Mouse (Mus musculus) spleen, postnatal 4 days (tissue): ENCODE results near the gene Nop2.
A peak's percentile ranks its signal among the peaks of the same experiment; 100 is the strongest.

ENCODE experiments used
- DNase-seq, 2 experiments: peaks; one replicate each; pipeline ENCODE4 v3.0.0; 2022; ENCODE audit warnings: low spot score in 2 of 2

Nop2 gene

DNA sequence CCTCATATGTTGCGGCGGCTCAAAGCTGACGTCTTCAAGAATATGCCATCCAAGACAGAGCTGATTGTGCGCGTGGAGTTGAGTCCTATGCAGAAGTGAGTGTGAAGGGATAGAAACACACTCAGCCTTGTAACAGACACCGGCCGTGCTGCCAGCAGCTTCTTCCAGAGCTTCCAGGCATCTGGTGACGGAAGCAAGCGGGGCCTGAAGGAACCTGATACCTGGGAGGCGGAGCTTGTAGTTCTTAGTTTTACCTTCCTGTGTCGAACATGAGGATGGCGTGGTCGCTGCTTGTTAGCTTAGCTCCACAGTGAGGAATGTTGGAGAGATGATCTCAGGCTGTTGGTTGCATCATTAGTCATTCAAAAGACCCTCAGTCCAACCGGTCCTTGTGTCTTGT lies 22.3 kb upstream of the Nop2 start:
- DNase-seq = no peak

DNA sequence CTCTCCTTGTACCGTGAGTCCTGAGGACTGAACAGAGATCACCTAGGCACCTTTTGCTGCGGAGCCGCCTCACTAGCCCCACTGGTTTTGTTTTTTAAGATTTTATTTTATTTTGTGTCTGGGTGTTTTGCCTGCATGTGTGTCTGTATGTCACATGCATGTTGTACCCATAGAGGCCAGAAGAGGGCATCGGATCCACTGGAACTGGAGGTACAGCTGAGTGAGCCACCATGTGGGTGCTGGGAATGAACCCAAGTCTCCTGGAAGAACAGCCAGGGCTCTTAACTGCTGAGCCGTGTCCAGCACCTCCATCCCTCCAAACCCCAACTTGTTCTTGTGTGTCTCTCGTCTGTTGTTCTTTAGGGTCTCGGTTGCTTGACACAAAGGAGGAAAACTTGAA lies 20.8 kb upstream of the Nop2 start:
- DNase-seq = no peak

DNA sequence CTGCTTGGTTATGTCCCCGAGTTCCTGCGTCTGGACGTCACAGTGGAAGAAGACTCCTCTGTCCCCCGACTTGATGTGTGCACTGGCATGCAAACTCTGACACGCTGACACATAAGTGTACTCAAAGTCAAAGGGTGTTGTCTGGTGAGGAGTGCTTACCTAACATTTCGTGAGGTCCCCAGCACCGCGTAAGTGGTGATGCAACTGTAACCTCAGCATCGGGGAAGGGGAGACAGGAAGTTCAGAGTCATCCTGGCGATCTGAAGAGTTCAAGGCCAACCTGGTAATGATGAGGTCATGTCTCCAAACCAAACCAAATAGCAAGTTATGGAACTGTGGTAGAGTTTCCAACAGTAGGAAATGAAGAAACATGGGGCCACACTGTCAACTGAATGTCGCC lies 19.2 kb upstream of the Nop2 start:
- DNase-seq = no peak

DNA sequence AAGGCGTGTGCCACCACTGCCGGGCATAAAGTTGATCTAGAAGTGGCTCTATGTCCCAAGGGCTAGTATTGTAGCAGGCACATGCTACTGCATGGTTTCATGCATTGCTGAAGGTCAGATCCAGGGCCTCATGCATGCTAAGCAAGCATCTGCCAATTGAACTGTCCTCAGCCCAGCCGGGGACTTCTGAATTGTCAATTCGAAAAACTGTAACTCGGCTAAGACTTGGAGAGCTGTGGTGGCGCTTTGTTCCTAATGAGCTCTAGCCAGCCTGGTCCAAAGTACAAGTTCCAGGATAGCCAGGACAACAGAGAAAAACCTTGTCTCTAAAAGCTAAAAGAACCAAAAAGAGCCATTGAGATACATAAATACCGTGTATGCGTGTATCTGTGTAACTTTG lies 12.3 kb upstream of the Nop2 start:
- no peak for DNase-seq

DNA sequence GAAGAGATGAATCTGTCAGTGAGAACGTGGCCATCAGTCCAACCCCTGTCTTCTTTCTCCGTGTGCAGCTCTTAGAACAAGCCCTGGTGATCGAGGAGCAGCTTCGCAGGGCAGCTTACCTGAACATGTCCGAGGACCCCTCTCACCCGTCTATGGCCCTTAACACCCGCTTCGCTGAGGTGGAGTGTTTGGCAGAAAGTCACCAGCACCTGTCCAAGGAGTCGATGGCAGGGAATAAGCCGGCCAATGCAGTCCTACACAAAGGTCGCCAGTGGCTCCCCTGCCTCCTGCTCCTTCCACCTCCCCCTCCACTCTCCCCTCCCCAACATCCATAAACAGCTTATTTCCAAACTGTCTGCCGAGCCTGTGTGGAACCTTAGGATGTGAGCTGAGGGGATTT lies 3.0 kb upstream of the Nop2 start:
- no peak for DNase-seq

DNA sequence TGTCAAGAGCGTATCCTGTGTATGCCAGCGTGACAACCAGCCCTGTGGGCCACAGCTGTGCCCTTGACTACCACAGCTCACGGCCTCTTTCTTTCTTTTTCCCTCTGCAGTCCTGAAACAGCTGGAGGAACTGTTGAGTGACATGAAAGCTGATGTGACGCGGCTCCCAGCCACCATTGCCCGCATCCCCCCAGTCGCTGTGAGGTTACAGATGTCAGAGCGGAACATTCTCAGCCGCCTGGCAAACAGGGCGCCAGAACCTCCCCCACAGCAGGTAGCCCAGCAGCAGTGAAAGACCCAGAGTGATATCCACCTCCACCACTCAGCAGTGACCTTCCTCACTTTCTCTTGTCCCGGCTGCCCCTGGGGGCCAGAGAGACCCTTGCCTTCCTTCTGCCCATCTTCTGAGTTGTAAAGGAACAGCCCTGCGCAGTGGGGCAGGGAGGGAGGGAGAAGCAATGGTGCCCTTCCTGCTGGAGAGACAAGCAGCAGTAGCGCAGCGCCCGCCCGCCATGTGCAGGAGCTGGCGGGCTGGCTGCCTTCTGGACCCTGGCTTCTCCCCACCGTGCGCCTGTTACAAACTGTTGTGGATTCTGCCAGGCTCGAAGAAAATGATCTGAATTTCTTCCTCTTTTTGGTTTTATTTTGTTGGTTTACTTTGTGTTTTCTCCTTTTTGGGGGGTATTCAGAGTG lies 1.9 kb upstream of the Nop2 start:
- no peak for DNase-seq

DNA sequence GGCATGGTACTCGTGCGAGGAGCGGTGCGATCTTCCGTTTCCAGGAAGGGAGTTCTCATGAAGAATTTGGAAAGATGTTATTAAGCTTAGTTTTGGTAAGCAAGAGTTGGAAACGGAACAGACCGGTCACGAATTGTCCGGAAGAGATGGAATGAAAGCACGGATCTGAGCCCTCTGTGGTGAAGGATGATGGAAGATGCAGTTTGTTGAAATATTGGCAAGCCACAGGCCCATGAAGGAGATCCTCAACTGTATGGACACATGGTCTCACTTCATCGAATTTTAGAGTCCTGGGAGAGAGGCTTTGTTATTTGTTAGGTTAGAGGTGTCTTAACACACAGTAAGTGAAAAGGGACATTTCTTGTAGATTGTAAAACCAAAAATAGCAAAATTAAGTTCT lies 761 bp downstream of the Nop2 start:
- DNase-seq = no peak

DNA sequence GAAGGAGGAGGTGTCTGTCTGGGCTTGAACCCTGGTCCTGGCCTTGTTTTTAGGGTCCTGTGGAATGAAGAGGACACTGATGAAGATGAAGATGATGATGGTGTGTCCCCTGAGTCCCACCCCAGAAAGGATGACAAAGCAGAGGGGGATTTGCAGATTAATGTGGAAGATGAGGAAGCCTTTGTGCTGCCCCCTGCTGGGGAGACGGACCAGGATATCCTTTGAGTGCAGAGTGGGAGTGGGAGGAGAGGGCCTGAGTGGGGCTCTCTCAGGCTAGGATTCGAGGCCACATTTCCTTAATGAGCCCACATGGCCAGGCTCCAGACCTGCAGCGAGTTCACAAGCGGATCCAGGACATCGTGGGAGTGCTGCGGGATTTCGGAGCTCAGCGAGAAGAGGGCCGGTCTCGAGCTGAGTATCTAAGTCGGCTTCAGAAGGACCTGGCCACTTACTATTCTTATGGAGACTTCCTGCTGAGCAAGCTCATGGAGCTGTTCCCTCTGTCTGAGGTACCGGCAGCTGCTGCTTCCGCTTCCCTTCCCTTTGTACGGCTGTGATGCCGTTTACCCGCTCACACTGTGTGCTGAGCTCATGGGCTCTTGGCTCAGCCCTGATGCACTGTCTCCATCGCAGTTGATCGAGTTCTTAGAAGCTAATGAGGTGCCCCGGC lies 5.4 kb downstream of the Nop2 start:
- DNase-seq = peak in 1 of 2 experiments; percentile 77

DNA sequence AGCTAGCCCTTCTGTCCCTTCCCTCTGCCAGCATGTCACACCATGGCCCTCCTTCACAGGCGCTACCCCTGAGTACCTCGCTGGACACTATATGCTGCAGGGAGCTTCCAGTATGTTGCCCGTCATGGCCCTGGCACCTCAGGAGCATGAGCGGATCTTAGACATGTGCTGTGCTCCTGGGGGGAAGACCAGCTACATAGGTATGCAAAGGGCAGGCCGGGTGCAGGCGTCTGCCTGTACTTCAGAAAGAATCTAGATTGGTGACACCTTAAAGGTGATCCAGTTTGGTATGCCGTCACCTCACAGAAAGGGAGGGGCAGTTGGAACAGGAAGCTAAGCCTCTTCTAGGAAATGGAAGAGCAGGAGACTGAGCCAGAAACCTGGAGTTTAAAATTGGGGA lies 8.0 kb downstream of the Nop2 start:
- no peak for DNase-seq

DNA sequence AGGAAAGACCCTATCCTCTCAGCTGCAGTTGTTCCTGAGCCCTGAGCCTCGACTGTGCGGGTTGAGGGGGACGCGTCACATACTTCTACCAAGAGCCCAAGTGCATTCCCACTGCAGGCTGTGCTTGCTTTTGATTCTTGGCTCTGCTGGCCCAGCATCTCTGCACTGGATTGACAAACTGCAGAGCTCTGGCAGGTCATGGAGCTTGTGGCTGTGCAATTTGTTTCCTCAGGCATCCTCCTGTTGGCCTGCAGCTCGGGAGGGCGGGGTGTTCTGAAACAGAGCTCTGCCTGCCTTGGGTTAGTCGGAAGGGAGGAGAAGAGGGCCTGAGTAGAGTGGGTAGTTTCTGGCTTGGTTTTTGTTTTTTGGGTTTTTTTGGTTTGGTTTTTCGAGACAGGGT lies 10.7 kb downstream of the Nop2 start:
- no peak for DNase-seq

DNA sequence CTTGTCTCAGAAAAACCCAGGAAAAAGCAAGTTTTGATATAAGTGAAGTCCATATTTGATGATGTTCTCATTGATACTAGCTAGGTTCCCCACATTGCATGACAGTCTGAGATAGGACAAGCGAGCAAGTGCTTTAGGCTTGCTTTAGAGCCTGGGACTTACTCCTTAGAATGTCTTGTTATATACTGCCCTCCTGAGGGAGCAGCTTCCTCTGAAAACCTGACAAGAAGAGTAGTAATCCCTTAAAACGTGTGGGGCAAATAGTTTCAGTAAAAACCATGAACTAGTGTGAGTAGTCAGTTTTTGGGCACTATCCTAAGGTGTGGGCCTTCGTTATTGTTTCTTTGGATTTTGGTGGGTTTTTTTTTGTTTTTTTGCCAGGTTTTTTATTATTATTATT lies 11.4 kb downstream of the Nop2 start:
- DNase-seq = no peak

DNA sequence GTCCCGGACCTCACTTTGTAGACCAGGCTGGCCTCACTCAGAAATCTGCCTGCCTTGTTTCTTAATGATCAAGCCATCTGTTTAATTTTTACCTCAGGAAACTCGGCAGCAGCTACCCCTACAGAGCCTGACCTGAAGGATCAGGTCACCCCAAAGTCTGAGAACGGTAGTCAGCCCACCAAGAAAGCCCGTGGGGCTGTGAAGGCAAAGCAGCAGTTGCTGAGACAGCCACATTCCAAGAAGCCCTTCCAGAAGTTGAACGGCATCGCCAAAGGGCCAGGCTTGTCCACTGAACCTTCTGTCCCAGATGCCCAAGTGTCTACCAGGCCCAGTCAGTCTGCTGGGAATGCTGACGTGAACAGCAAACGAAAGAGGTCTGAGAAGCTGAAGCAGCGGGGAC lies 12.2 kb downstream of the Nop2 start:
- DNase-seq = no peak

DNA sequence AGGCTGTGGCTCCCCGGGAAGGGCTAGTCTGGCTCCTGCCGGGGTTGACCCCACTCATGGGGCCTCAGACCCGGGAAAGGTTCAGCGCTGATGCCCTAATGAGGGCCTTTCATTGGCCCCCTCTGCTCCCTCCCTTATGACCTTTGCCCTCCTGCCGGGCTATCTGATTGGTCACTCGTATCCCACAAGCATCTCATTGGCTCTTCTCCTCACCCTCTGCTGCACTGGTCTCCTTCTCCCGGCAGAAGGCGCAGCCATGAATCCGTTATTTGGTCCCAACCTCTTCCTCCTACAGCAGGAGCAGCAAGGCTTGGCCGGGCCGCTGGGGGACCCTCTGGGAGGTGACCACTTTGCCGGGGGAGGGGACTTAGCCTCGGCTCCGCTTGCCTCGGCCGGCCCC lies 13.3 kb downstream of the Nop2 start, which contains the start of gene Iffo1:
Iffo1 (plus strand) TSS at position 241 of the 400 bp plus-strand sequence.
- DNase-seq = peak; percentile 83 to 88

DNA sequence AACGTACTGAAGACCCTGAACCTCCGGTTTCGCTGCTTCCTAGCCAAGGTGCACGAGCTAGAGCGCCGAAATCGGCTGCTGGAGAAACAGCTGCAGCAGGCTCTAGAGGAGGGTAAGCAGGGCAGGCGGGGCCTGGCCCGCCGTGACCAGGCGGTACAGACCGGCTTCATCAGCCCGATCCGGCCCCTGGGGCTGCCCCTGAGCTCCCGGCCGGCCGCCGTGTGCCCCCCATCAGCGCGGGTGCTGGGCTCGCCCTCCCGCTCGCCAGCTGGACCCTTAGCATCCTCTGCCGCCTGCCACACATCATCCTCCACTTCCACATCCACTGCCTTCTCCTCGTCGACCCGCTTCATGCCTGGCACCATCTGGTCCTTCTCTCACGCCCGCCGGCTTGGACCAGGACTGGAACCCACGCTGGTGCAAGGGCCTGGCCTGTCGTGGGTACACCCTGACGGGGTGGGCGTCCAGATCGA lies 13.8 kb downstream of the Nop2 start:
- peak in 1 of 2 experiments; percentile 77 for DNase-seq

DNA sequence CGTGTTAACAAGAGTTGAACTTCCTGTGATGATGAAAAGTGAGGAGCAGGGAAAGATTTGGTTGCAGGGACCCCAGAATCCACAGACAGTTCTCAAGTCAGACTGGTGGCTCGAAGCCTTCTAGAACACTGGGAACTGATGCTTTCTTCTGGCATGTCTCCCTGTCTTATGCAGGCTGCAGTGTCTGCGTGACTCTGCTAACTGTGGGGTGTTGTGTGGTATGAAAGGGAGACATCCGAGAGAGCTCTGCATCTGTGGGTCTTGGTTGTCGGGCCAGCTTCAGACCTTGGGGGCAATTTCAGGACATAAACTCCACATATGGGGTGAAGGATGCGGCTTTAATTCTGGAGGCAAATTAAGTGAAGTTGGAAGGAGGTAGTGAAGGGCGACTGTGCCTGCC lies 14.4 kb downstream of the Nop2 start:
- DNase-seq = no peak

DNA sequence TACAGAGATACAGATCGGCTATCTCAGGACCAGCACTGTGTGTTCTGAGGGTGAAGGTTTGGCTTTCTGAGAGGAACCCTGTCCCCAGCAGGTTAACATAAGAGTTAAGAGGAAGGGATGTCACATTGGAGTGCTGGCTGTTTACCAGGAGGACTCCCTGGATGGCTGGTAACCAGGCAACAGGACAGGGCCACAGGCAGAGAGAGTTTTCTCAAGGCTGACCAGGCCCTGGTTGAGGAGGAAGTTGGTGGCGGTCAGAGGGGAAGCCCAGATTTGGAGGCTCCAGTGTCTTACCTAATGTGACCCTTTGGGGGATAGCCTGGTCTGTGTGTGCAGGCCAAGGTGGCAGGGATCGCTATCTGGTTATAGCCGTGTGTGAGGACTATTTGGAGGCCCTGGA lies 15.1 kb downstream of the Nop2 start:
- no peak for DNase-seq

DNA sequence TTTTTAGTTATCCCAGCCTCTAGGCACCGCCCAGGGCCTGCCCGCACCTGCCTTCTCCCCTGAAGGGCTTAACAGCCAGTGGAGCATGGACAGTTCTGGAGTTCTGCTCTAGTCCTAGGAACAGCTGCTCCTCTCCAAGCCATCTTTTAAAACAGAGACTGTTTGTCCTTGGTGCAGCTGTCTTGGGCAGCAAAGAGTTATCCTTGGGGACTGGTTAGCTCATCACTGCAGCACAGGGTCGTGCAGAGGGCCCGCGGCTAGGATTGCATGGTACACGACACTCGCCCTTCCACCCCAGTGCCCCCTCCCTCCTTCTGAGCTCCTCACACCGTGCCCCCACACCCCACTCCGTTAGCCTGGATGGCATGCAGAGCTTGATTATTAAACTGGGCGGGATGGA lies 15.6 kb downstream of the Nop2 start:
- no peak for DNase-seq

DNA sequence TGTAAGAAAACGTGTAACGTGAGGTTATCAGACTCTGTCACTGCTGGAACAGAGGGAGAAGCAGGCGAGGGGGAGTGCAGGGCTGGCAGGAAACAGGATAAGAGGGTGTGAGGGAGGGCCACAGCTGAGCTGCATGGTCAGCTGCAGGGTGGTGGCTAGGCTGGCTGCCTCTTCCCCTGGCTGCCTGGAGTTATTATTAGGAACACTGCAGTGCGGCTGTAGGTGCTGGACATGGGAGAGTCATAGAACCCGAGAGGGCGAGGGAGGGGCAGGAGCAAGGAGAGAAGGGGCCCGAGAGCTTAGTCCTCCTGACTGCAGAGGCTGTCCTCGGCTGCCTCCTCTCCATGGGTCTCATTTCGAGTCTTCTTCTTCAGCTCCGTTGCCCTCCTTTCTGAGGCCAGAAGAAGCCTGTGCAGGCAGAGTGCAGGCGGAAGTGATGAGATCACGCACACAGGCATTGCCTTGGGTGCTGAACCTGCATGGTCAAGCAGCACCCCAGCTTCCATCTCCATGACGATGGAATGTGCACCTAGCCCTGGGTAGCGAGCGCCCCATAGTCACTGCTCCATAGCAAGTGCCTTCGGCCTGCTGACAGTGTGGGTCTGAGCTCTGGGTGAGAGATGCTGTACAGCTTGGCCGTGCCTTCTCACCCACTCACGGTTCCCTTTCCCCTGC lies 16.7 kb downstream of the Nop2 start:
- no peak for DNase-seq

DNA sequence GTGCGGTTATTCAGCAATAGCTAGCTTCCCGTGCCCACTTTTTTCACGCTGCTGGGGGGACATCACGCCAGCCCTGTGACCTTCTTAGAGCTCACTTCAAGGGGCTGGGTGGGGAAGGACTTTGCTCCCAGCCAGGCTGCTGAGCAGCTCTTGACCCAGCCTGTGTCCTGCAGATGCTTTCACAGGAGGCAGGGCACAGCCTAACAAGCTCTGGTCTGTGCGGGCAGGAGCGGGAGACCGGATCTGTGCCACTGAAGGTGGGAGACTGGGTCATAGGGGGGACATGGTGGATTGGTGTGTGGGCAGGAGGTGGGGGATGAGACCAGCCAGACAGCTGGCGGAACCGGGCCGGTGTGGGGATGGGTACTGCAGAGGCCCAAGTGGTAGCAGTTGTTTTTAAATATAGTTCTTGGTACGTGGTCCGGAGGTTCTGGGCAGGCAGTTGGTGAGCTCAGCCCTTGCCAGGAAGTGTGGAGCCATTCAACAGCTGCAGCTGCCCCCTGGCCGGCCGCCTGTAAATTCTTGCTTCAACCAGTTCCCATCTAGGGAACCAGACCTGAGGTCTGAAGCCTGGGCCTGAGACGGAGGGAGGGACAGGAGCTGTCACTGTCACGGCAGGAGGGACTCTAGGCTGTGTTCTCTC lies 17.3 kb downstream of the Nop2 start:
- DNase-seq = no peak

DNA sequence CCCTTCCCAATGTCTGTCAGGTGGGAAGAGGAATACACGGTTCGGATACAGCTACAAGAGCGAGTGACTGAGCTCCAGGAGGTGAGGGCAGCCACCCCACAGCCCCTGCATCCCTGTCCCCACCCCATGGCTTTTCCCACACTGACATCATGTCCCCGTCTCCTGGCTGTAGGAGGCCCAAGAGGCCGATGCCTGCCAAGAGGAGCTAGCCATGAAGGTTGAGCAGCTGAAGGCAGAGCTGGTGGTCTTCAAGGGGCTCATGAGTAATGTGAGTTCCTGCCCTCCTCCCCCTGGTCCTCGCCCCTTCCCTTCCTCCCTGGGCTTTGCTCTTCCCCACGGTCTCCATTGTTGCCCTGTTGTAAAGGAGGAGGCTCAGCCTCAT lies 17.9 kb downstream of the Nop2 start:
- no peak for DNase-seq

DNA sequence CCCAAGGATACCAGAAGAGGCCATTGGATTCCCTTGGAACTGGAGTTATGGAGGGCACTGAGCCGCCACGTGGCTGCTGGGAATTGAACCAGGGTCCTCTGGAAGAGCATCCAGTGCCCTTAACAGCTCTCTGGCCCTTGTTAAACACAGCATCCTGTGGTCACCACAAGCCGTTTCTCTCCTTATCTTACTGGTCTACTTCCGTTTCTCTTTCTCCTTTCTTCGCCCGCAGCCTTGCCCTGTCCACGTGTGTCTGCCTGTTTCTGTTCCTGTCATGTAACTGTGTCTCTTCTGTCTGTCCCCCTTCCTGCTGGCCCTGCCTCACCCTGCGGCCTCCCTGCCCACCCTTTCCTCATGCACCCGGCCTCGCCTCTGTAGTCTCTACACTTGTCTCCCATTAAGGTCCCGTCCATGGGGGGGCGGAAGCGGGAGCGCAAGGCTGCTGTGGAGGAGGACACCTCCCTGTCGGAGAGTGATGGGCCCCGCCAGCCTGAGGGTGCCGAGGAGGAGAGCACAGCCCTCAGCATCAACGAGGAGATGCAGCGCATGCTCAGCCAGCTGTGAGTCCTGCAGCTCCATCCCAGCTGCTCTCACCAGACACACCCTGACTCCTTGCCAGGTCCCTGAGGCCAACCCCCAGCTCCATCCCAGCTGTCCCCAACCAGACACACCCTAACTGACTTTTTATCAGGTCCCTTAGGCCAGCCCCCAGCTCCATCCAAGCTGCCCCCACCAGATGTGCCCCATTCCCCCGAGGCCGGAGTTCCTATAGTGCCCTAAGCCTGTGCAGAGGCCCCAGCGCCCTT lies 20.7 kb downstream of the Nop2 start:
- no peak for DNase-seq

DNA sequence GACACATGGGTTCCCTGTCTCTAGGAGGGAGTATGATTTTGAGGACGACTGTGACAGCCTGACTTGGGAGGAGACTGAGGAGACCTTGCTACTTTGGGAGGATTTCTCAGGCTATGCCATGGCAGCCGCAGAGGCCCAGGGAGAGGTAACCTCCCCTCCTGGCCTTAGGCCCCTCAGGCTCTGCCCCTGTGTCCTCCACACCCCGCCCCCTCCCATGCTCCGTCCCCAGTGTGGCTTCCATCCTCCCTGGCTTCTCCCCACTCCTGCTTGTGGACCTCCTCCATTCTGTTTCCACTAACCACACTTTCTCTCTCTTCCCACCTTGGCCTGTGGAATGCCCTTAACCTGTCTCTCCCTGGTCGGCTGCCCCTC lies 21.3 kb downstream of the Nop2 start:
- DNase-seq = no peak
